Mouse (Mus musculus) lung, postnatal 0 days (tissue): Measurements from ENCODE around the gene Serpina10.
"Not testable (repeated sequence)": the region's sequence is repeated elsewhere in the genome, so short reads cannot be mapped to it uniquely, and the experiment has no call there.

Source experiments
- CTCF ChIP-seq: IDR thresholded peaks from 2 replicates; pipeline ENCODE4 v1.5.1; 2016; ENCODE audit warnings: antibody characterized with exemption, mild to moderate bottlenecking
- EP300 ChIP-seq: IDR thresholded peaks from 2 replicates; pipeline ENCODE4 v1.6.1; 2016; ENCODE audit warnings: antibody characterized with exemption, mild to moderate bottlenecking, control low read depth

DNA sequence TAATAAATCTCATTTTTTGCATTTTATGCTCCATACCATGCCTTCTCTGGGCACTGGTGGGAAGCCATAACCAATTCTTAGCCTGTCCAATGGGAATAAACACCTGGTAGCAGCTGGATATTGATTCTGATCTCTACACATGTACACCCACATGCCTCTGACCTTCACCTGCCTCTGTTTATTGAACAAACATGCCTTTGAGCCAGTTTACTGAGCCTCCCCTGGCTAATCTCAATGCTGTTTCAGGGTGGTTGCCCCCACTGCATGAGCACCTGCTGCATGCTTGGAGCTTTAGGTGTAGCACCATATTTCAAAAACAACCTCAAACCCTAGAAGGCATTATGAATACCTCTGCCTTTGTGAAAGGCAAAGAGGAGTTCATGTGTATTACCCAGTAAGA lies 30.8 kb upstream of the Serpina10 start:
- not testable (repeated sequence) for TF ChIP-seq CTCF, EP300
